Mouse (Mus musculus): Measurements from ENCODE around the gene Mast4. TPM values are rescaled to one million over a fixed set of nuclear protein-coding genes. Genes with fewer than 3 reads are reported as not detected.

Gene Mast4
- 29.6 and 32.0 TPM in 2 replicates for polyA plus RNA-seq (2015; fragmentation: Nextera tagmentation; extraction: Ambion mirVana)

DNA sequence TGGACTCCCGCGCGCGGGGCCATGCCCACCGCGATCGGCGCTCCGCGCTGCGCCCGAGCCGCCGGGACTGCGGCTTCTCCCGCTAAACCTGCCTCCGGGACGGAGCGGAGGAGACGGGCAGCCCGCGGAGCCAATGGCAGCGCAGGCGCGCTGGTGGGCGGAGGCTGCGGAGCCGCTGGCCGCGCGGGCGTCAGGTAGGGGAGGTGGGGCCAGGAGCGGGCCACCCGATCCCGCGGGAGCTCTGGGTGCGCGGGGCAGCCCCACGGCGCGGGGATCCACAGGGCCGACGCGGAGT, at the start of gene Mast4:
Gene Mast4 (minus strand): TSS at position 106 of the 295 bp plus-strand sequence.

DNA sequence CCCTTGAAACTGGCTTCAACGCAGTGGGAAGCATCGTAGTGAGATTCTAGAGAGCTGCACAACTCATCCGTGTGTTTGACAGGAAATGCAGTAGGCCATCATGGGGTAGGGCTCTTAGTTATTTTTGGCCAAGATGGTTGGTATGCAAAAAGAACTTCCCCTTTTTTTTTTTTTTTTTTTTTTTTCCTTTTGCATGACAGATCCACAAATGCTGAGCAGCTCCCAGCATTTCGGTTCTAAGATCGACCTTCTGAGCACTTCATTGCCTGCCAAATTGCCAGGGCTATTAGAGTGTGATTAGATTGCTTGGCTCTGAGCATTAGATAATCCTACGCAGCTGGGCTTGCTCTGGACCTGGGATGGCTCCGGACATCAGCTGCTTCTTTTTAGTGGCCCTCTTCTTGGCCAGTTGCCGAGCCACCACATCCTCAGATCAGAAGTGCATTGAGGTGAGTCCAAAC, 640.9 kb downstream of the Mast4 start, which contains the start of gene Cd180:
Gene Cd180 (plus strand): TSS at position 218 of the 461 bp plus-strand sequence.

